Comparison of ENCODE assay signal across 21 mouse cellular contexts in the genomic region with DNA sequence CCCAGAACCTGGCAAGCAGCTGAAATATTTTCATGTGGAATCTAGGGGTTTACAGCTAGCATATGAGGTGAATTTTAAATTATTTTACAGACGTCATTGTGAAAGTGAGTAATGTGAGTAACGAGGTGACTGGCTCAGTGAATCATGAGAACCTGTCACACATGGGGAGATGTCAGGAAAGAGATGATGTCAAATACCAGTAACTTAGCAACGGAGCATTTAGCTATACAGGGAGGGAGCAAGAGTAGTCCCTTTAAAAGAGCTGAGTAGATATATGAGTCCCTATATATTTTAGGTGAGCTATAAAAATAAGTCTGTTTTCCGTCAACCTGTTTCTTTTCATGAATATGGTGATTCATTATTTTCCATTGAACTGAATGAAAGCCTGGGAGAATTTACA.
DNase-seq lines count a peak whose midpoint lies in the region; ATAC-seq and TF ChIP-seq lines count a peak whose summit lies in the region.
"Had no signal": no experiment of that assay in that cellular context is flagged by ENCODE, and none has a peak within 500 bp of the region (broad histone marks: within the 10 kb centered on the region; RNA-seq: fewer than 3 reads in every experiment).

No protein-coding gene starts in this region.

- ATAC-seq in forebrain, postnatal 0 days, result 0 out of 2 replicates have a peak, but pooled peaks have one; percentile 32
- ATAC-seq in forebrain, embryonic 15.5 days (replicated peaks), result no peak
- peak; percentile 47; the same call in 1 of the 2 replicates for ATAC-seq in limb, embryonic 14.5 days (ENCODE audit: low FRiP score, low read depth)
- ATAC-seq in hindbrain, embryonic 13.5 days (ENCODE audit: low FRiP score), result no peak

- WGBS in forebrain, postnatal 0 days, result 55% methylated on average over 4 of the region's 4 CpGs
- 49% methylated on average over 4 of the region's 4 CpGs for WGBS in forebrain, embryonic 15.5 days
- 45% methylated on average over 4 of the region's 4 CpGs for WGBS in limb, embryonic 14.5 days
- 46% methylated on average over 4 of the region's 4 CpGs for WGBS in hindbrain, embryonic 13.5 days

- TF ChIP-seq POLR2A in limb, embryonic 14.5 days (IDR thresholded peaks at IDR 0.05; ENCODE audit: borderline replicate concordance, extremely low read depth, insufficient read depth, insufficient read length), result no peak

- no peak overlapping the region for H3K4me2 ChIP-seq in forebrain, postnatal 0 days (ENCODE audit: low read depth)
- H3K4me2 ChIP-seq in forebrain, embryonic 15.5 days (replicated peaks), result no peak overlapping the region
- H3K4me2 ChIP-seq in limb, embryonic 14.5 days (replicated peaks; ENCODE audit: low read depth, low read length, severe bottlenecking), result no peak overlapping the region
- no peak overlapping the region for H3K4me2 ChIP-seq in hindbrain, embryonic 13.5 days
- H3K4me2 ChIP-seq: embryonic facial prominence, embryonic 15.5 days; heart, embryonic 11.5 days; heart, embryonic 15.5 days; hindbrain, embryonic 14.5 days had no signal

- H3K9me3 ChIP-seq in forebrain, postnatal 0 days (ENCODE audit: low read length), result no peaks in the 10 kb centered on the region
- H3K9me3 ChIP-seq in forebrain, embryonic 15.5 days, result no peaks in the 10 kb centered on the region
- H3K9me3 ChIP-seq in limb, embryonic 14.5 days (ENCODE audit: control insufficient read depth, low read length), result no peaks in the 10 kb centered on the region
- no peaks in the 10 kb centered on the region for H3K9me3 ChIP-seq in hindbrain, embryonic 13.5 days
- H3K9me3 ChIP-seq: embryonic facial prominence, embryonic 15.5 days; heart, embryonic 15.5 days had no signal

- no peak for DNase-seq in forebrain, postnatal 0 days
- DNase-seq in right cerebral cortex, adult 18-20 months, result peak; percentile 0
- DNase-seq in right cerebral cortex, postnatal 14 days, result no peak
- DNase-seq in forelimb bud, embryonic 11.5 days (ENCODE audit: low read depth, low spot score), result peak; percentile 49
- DNase-seq in limb, embryonic 14.5 days (ENCODE audit: low spot score), result peak; percentile 18
- no peak for DNase-seq in adrenal gland, adult 18-20 months (ENCODE audit: low spot score in 2 of 2)
- DNase-seq: adrenal gland, postnatal 10 days; cerebellum, adult 18-20 months; cerebellum, adult 9-11 months; cerebellum, postnatal 36 days; embryo, embryonic 11 days; gastrocnemius, postnatal 14 days; heart, adult 2 months; heart, postnatal 14 days had no signal

- no peak for TF ChIP-seq CTCF in forebrain, postnatal 0 days (IDR thresholded peaks at IDR 0.05; ENCODE audit: low read depth)

- no peak overlapping the region for H3K9ac ChIP-seq in forebrain, postnatal 0 days
- no peak overlapping the region for H3K9ac ChIP-seq in forebrain, embryonic 15.5 days (replicated peaks)
- no peak overlapping the region for H3K9ac ChIP-seq in limb, embryonic 14.5 days (ENCODE audit: low read depth, low read length, severe bottlenecking)
- no peak overlapping the region for H3K9ac ChIP-seq in hindbrain, embryonic 13.5 days
- H3K9ac ChIP-seq: embryonic facial prominence, embryonic 15.5 days; heart, embryonic 15.5 days; hindbrain, embryonic 14.5 days had no signal

- no peak overlapping the region for H3K4me3 ChIP-seq in forebrain, postnatal 0 days (ENCODE audit: low read depth, low read length)
- H3K4me3 ChIP-seq in forebrain, embryonic 15.5 days, result no peak overlapping the region
- no peak overlapping the region for H3K4me3 ChIP-seq in limb, embryonic 14.5 days (replicated peaks; ENCODE audit: low read length)
- H3K4me3 ChIP-seq in hindbrain, embryonic 13.5 days, result no peak overlapping the region
- H3K4me3 ChIP-seq: embryonic facial prominence, embryonic 15.5 days; erythroblast, embryonic 14.5 days; heart, adult 2 months; heart, embryonic 15.5 days had no signal

- no peak overlapping the region for H3K27ac ChIP-seq in forebrain, postnatal 0 days (ENCODE audit: low read depth, low read length)
- H3K27ac ChIP-seq in forebrain, embryonic 15.5 days (replicated peaks), result no peak overlapping the region
- no peak overlapping the region for H3K27ac ChIP-seq in limb, embryonic 14.5 days (replicated peaks; ENCODE audit: low read depth, low read length)
- no peak overlapping the region for H3K27ac ChIP-seq in hindbrain, embryonic 13.5 days
- H3K27ac ChIP-seq: embryonic facial prominence, embryonic 15.5 days; heart, adult 2 months; heart, embryonic 15.5 days; hindbrain, embryonic 14.5 days had no signal

- no peaks in the 10 kb centered on the region for H3K4me1 ChIP-seq in forebrain, postnatal 0 days (ENCODE audit: insufficient read depth)
- no peaks in the 10 kb centered on the region for H3K4me1 ChIP-seq in forebrain, embryonic 15.5 days
- no peaks in the 10 kb centered on the region for H3K4me1 ChIP-seq in limb, embryonic 14.5 days (ENCODE audit: control insufficient read depth, insufficient read depth, low read length)
- no peaks in the 10 kb centered on the region for H3K4me1 ChIP-seq in hindbrain, embryonic 13.5 days (replicated peaks)
- H3K4me1 ChIP-seq: embryonic facial prominence, embryonic 15.5 days; heart, embryonic 15.5 days had no signal

- no peaks in the 10 kb centered on the region for H3K36me3 ChIP-seq in forebrain, postnatal 0 days (ENCODE audit: insufficient read depth)
- no peaks in the 10 kb centered on the region for H3K36me3 ChIP-seq in forebrain, embryonic 15.5 days
- H3K36me3 ChIP-seq in limb, embryonic 14.5 days (ENCODE audit: control insufficient read depth, insufficient read depth, low read length), result no peaks in the 10 kb centered on the region
- no peaks in the 10 kb centered on the region for H3K36me3 ChIP-seq in hindbrain, embryonic 13.5 days
- H3K36me3 ChIP-seq: embryonic facial prominence, embryonic 15.5 days; heart, embryonic 15.5 days had no signal

- H3K27me3 ChIP-seq in forebrain, postnatal 0 days (ENCODE audit: insufficient read depth, low read length), result no peaks in the 10 kb centered on the region
- H3K27me3 ChIP-seq in forebrain, embryonic 15.5 days, result no peaks in the 10 kb centered on the region
- H3K27me3 ChIP-seq in limb, embryonic 14.5 days (ENCODE audit: control insufficient read depth, insufficient read depth, low read length), result no peaks in the 10 kb centered on the region
- H3K27me3 ChIP-seq in hindbrain, embryonic 13.5 days, result no peaks in the 10 kb centered on the region
- H3K27me3 ChIP-seq: embryonic facial prominence, embryonic 15.5 days; heart, embryonic 15.5 days had no signal

Comparison
In these comparisons a context has a peak if more than half of its experiments do, and no peak if none do; other contexts are left out.
1. ATAC-seq: peak in forebrain, postnatal 0 days (single experiment) and limb, embryonic 14.5 days (single experiment); none in forebrain, embryonic 15.5 days (single experiment) and hindbrain, embryonic 13.5 days (single experiment).
2. DNase-seq: peak in right cerebral cortex, adult 18-20 months (single experiment), forelimb bud, embryonic 11.5 days (single experiment) and limb, embryonic 14.5 days (single experiment); none in forebrain, postnatal 0 days (single experiment), right cerebral cortex, postnatal 14 days (single experiment) and adrenal gland, adult 18-20 months (0 of 2).